Mouse (Mus musculus) lung, postnatal 0 days (tissue): Measurements from ENCODE around the gene Ift43. TPM values are rescaled to one million over a fixed set of nuclear protein-coding genes. Genes with fewer than 3 reads are reported as not detected.
A peak's percentile ranks its signal among the peaks of the same experiment; 100 is the strongest.

Source experiments
- ATAC-seq: fragments of 200-750 bp; cut with Nextera tagmentation; 2 replicates; pipeline ENCODE4 v1.8.0; 2017; ENCODE audit warnings: moderate library complexity
- DNase-seq: peaks from one replicate; pipeline ENCODE4 v3.0.0-alpha.2; 2016; ENCODE audit warnings: low spot score
- H3K27ac ChIP-seq: fragments of 300-500 bp; sonication (generic); 2 replicates; pipeline ENCODE4 v1.5.1; 2014; ENCODE audit warnings: antibody characterized with exemption, mild to moderate bottlenecking, low read length, mixed read lengths
- H3K27me3 ChIP-seq: fragments of 300-500 bp; sonication (generic); replicated peaks from 2 replicates; pipeline ENCODE4 v1.6.1; 2014; ENCODE audit warnings: low read length, mixed read lengths; ENCODE audit not compliant: insufficient read depth
- H3K36me3 ChIP-seq: fragments of 300-500 bp; sonication (generic); 2 replicates; pipeline ENCODE4 v1.6.1; 2014; ENCODE audit warnings: low read length, mixed read lengths; ENCODE audit not compliant: insufficient read depth
- H3K4me1 ChIP-seq: fragments of 300-500 bp; sonication (generic); 2 replicates; pipeline ENCODE4 v1.6.1; 2014; ENCODE audit warnings: antibody characterized with exemption, low read depth, low read length, mixed read lengths; ENCODE audit not compliant: insufficient read depth
- H3K4me2 ChIP-seq: fragments of 300-500 bp; sonication (generic); replicated peaks from 2 replicates; pipeline ENCODE4 v1.6.1; 2014; ENCODE audit warnings: low read depth, mild to moderate bottlenecking, low read length, moderate library complexity, mixed read lengths
- H3K4me3 ChIP-seq: fragments of 300-500 bp; sonication (generic); 2 replicates; pipeline ENCODE4 v1.5.1; 2014; ENCODE audit warnings: low read depth, low read length
- H3K9ac ChIP-seq: fragments of 300-500 bp; sonication (generic); replicated peaks from 2 replicates; pipeline ENCODE4 v1.6.1; 2014; ENCODE audit warnings: low read depth, mild to moderate bottlenecking
- H3K9me3 ChIP-seq: fragments of 300-500 bp; sonication (generic); 2 replicates; pipeline ENCODE4 v1.6.1; 2016; ENCODE audit warnings: low read length, mixed read lengths
- CTCF ChIP-seq: IDR thresholded peaks from 2 replicates; pipeline ENCODE4 v1.5.1; 2016; ENCODE audit warnings: antibody characterized with exemption, mild to moderate bottlenecking
- EP300 ChIP-seq: IDR thresholded peaks from 2 replicates; pipeline ENCODE4 v1.6.1; 2016; ENCODE audit warnings: antibody characterized with exemption, mild to moderate bottlenecking, control low read depth
- WGBS: fragments of 180-500 bp; shearing (Covaris S2); extraction: QIAGEN DNeasy Blood & Tissue Kit; methylation state at CpG from one replicate; pipeline ENCODE4 v1.1.7; 2014; 5-methylcytosine and 5-hydroxymethylcytosine counted together
- polyA plus RNA-seq: library from polyadenylated mRNA; unstranded; fragments of >200 nt; fragmentation: Nextera tagmentation; extraction: Ambion mirVana; gene quantifications from 2 replicates; pipeline ENCODE4 v1.2.1, GENCODE M21; 2015

The Ift43 gene
- polyA plus RNA-seq, 1 experiment from 2014 or later = 127 TPM

- H3K4me1 ChIP-seq = no peaks in the 10 kb centered on the region
- no peak overlapping the region for H3K9ac ChIP-seq
- TF ChIP-seq CTCF = no peak
- TF ChIP-seq EP300 = no peak
- H3K4me2 ChIP-seq = no peak overlapping the region
- H3K4me3 ChIP-seq = no peak overlapping the region
- DNase-seq = no peak
- no peak for ATAC-seq
- no peaks in the 10 kb centered on the region for H3K36me3 ChIP-seq
- H3K9me3 ChIP-seq = no peaks in the 10 kb centered on the region
- no peak overlapping the region for H3K27ac ChIP-seq
- WGBS = 31% methylated on average over 2 of the region's 2 CpGs
- H3K27me3 ChIP-seq = no peaks in the 10 kb centered on the region
Measured at GRCm38 (mm10) chr12:86166244-86166643, 83.9 kb downstream of the Ift43 start.

GRCm38 (mm10) chr12:86167075-86167474 is 84.7 kb downstream of the Ift43 start:
- Histone ChIP-seq H3K27ac (no peak overlapping the region), H3K4me1 (no peaks in the 10 kb centered on the region), H3K4me2 (no peak overlapping the region), H3K27me3 (no peaks in the 10 kb centered on the region), H3K9ac (no peak overlapping the region), H3K36me3 (no peaks in the 10 kb centered on the region), H3K9me3 (no peaks in the 10 kb centered on the region), H3K4me3 (no peak overlapping the region)
- ATAC-seq (peak; percentile 28; the same call in 1 of the 2 replicates), DNase-seq (peak; percentile 19)
- 46% methylated on average over 9 of the region's 9 CpGs for WGBS
- TF ChIP-seq CTCF = no peak
- TF ChIP-seq EP300 = no peak

- no peak overlapping the region for H3K9ac ChIP-seq
- WGBS = 18% methylated on average over 1 of the region's 1 CpGs
Measured at GRCm38 (mm10) chr12:86168712-86169111, 86.4 kb downstream of the Ift43 start.

GRCm38 (mm10) chr12:86169195-86169594 is 86.9 kb downstream of the Ift43 start:
- ATAC-seq (no peak), DNase-seq (no peak)
- no peaks in the 10 kb centered on the region for H3K27me3 ChIP-seq
- no peak overlapping the region for H3K4me2 ChIP-seq
- H3K9me3 ChIP-seq = no peaks in the 10 kb centered on the region
- WGBS = 51% methylated on average over 5 of the region's 5 CpGs
- H3K36me3 ChIP-seq = no peaks in the 10 kb centered on the region
- no peak overlapping the region for H3K9ac ChIP-seq
- no peak overlapping the region for H3K4me3 ChIP-seq
- H3K4me1 ChIP-seq = no peaks in the 10 kb centered on the region
- no peak for TF ChIP-seq CTCF
- TF ChIP-seq EP300 = no peak
- no peak overlapping the region for H3K27ac ChIP-seq

More at GRCm38 (mm10) chr12:86168712-86169111, 86.4 kb downstream of the Ift43 start:
- TF ChIP-seq CTCF (no peak), EP300 (no peak)
- no peaks in the 10 kb centered on the region for H3K9me3 ChIP-seq
- H3K4me3 ChIP-seq = no peak overlapping the region
- no peak overlapping the region for H3K27ac ChIP-seq
- no peaks in the 10 kb centered on the region for H3K36me3 ChIP-seq
- H3K4me2 ChIP-seq = no peak overlapping the region
- DNase-seq (no peak), ATAC-seq (no peak)
- H3K27me3 ChIP-seq = no peaks in the 10 kb centered on the region
- no peaks in the 10 kb centered on the region for H3K4me1 ChIP-seq

GRCm38 (mm10) chr12:86173314-86173713 is 91.0 kb downstream of the Ift43 start:
- 59% methylated on average over 6 of the region's 6 CpGs for WGBS
- H3K36me3 ChIP-seq = no peaks in the 10 kb centered on the region
- no peak for TF ChIP-seq EP300
- TF ChIP-seq CTCF = no peak
- ATAC-seq (no peak), DNase-seq (no peak)
- H3K4me1 ChIP-seq = no peaks in the 10 kb centered on the region
- no peak overlapping the region for H3K9ac ChIP-seq
- H3K9me3 ChIP-seq = no peaks in the 10 kb centered on the region
- H3K27ac ChIP-seq = no peak overlapping the region
- H3K4me2 ChIP-seq = no peak overlapping the region
- no peak overlapping the region for H3K4me3 ChIP-seq
- no peaks in the 10 kb centered on the region for H3K27me3 ChIP-seq

GRCm38 (mm10) chr12:86174369-86174768 is 92.0 kb downstream of the Ift43 start:
- no peak for ATAC-seq
- DNase-seq = no peak
- no peak overlapping the region for H3K4me3 ChIP-seq
- H3K9ac ChIP-seq = no peak overlapping the region
- no peaks in the 10 kb centered on the region for H3K36me3 ChIP-seq
- no peaks in the 10 kb centered on the region for H3K9me3 ChIP-seq
- TF ChIP-seq EP300 (no peak), CTCF (no peak)
- WGBS = 83% methylated on average over 12 of the region's 12 CpGs
- H3K4me1 ChIP-seq = no peaks in the 10 kb centered on the region
- no peak overlapping the region for H3K27ac ChIP-seq
- no peaks in the 10 kb centered on the region for H3K27me3 ChIP-seq
- H3K4me2 ChIP-seq = no peak overlapping the region

- H3K9me3 ChIP-seq = no peaks in the 10 kb centered on the region
- 0 out of 2 replicates have a peak overlapping the region, but pooled peaks have one; percentile 3 for H3K4me2 ChIP-seq
- no peaks in the 10 kb centered on the region for H3K36me3 ChIP-seq
- no peak overlapping the region for H3K27ac ChIP-seq
- whole genome bisulfite sequencing = 28% methylated on average over 12 of the region's 12 CpGs
- TF ChIP-seq CTCF (no peak), EP300 (no peak)
- no peaks in the 10 kb centered on the region for H3K4me1 ChIP-seq
- no peak for ATAC-seq
- H3K27me3 ChIP-seq = no peaks in the 10 kb centered on the region
- H3K9ac ChIP-seq = no peak overlapping the region
- H3K4me3 ChIP-seq = no peak overlapping the region
- no peak for DNase-seq
Measured at GRCm38 (mm10) chr12:86175476-86175942, 93.2 kb downstream of the Ift43 start.
